Mouse (Mus musculus) G1E (cell line): Measurements from ENCODE around the gene Bid. TPM values are rescaled to one million over a fixed set of nuclear protein-coding genes. Genes with fewer than 3 reads are reported as not detected.
"Not testable (repeated sequence)": the region's sequence is repeated elsewhere in the genome, so short reads cannot be mapped to it uniquely, and the experiment has no call there.

Source experiments
- ATAC-seq: 2 replicates; pipeline ENCODE4 v1.8.0; 2016; ENCODE audit warnings: mild to moderate bottlenecking; ENCODE audit not compliant: insufficient number of reproducible peaks, poor library complexity, low FRiP score, severe bottlenecking; ENCODE audit errors: extremely low read depth
- DNase-seq: peaks from one replicate; pipeline ENCODE4 v3.0.0; 2012; ENCODE audit warnings: low spot score
- H3K27me3 ChIP-seq: 2 replicates; pipeline ENCODE4 v1.6.1; 2012; ENCODE audit warnings: mild to moderate bottlenecking, low read length, inconsistent platforms; ENCODE audit not compliant: insufficient read depth
- H3K36me3 ChIP-seq: replicated peaks from 2 replicates; pipeline ENCODE3; 2012; ENCODE audit warnings: mild to moderate bottlenecking, inconsistent platforms
- H3K4me1 ChIP-seq: 2 replicates; pipeline ENCODE4 v1.6.1; 2012; ENCODE audit warnings: low read depth, low read length, inconsistent platforms, mixed read lengths; ENCODE audit not compliant: insufficient read depth
- H3K4me3 ChIP-seq: 2 replicates; pipeline ENCODE4 v1.5.1; 2012; ENCODE audit warnings: low read depth, mild to moderate bottlenecking, inconsistent platforms, low read length, moderate library complexity, mixed read lengths
- H3K9me3 ChIP-seq: replicated peaks from 2 replicates; pipeline ENCODE4 v1.6.1; 2012; ENCODE audit warnings: inconsistent platforms
- CTCF ChIP-seq: IDR thresholded peaks from 2 replicates; pipeline ENCODE4 v1.5.1; 2012; ENCODE audit warnings: low read depth, low read length, inconsistent platforms, mixed read lengths
- GATA1 ChIP-seq: IDR thresholded peaks from 2 replicates; pipeline ENCODE4 v1.6.1; 2012; ENCODE audit warnings: borderline replicate concordance, low read length, inconsistent platforms, mixed read lengths
- GATA2 ChIP-seq: IDR thresholded peaks from 2 replicates; pipeline ENCODE4 v1.6.1; 2012; ENCODE audit warnings: low read depth, low read length, inconsistent platforms, borderline replicate concordance
- POLR2AphosphoS5 ChIP-seq: IDR thresholded peaks from 2 replicates; pipeline ENCODE4 v1.6.1; 2012; ENCODE audit warnings: low read depth, low read length, inconsistent platforms; ENCODE audit not compliant: insufficient replicate concordance
- TAL1 ChIP-seq: conservative IDR thresholded peaks from 2 replicates; pipeline ENCODE4 v1.6.1; 2012; ENCODE audit warnings: low read depth, low read length, inconsistent platforms, mixed read lengths
- polyA plus RNA-seq: library from polyadenylated mRNA; stranded (reverse); fragments of >175 nt; gene quantifications from 2 replicates; pipeline ENCODE4 v1.2.3, GENCODE M21; 2012
- total RNA-seq, 2 experiments: library from RNA; stranded (forward) in 1 of 2; stranded (reverse) in 1 of 2; fragments of 200-1000 nt in 1 of 2; fragments of >200 nt in 1 of 2; fragmentation: Nextera tagmentation in 1 of 2; gene quantifications; 2 replicates each; pipeline ENCODE4 v1.2.3; 2014 to 2017

The Bid gene
- total and polyA plus RNA-seq, 3 experiments = 34.1 to 64.3 (median 42.8) TPM

DNA sequence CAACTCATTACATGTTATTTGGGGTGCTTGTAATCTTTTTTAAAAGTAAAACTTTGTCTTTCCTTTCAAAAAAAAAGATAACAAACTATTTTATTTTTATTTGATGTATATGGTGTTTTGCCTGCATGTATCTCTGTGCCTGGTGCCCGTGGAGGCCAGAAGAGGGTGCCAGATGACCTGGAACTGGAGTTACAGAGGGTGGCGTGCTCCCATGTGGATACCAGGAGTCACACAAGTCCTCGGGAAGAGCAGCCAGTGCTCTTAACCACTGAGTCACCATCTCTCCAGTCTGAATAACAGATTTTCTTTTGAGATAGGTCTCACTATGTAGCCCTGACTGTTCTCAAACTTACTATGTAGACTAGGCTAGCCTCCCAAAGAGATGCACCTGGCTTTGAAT, 7.2 kb downstream of the Bid start:
- TF ChIP-seq GATA2 (no peak), TAL1 (no peak), CTCF (no peak), GATA1 (no peak), POLR2AphosphoS5 (no peak)
- Histone ChIP-seq H3K4me1 (peaks cover 52% of the 10 kb centered on the region), H3K36me3 (peaks cover 86% of the 10 kb centered on the region), H3K4me3 (no peak overlapping the region), H3K9me3 (no peaks in the 10 kb centered on the region), H3K27me3 (no peaks in the 10 kb centered on the region)
- no peak for DNase-seq
- no peak for ATAC-seq

DNA sequence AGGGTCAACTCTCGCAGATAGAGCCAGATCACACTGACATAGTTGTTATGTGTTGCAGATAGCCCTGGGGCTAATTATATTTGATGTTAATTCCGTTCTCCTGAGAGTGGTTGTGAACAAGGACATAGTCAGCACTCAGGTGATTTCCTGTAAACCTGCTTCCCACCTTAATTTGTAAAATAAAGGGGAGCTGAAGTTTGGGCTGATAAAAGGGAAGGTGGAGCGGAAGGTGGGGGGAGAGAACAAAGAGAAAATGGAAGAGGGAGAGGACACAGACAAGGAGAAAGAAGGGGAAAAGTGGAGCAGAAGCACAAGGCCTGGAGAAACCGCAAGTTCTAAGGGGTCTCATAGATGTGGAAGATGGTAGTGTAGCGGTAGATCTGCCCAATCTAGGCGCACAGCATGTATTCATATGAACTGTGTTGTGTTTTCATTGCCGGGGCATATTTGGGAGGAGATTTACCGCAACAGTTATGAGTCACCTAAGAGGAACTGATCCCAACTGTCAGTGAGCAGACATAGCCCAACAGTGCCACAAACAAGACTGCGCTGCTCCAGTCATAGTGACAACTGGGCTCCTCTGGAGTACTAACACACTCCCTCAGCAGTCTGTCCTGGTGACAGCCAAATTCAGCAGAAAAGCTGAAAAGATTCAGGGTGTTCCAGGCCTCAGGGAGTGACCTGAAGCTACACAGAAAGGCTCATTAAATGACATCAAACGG, 8.6 kb downstream of the Bid start:
- ATAC-seq = peak; percentile 46; the same call in 1 of the 2 replicates
- peaks cover 86% of the 10 kb centered on the region for H3K36me3 ChIP-seq

DNA sequence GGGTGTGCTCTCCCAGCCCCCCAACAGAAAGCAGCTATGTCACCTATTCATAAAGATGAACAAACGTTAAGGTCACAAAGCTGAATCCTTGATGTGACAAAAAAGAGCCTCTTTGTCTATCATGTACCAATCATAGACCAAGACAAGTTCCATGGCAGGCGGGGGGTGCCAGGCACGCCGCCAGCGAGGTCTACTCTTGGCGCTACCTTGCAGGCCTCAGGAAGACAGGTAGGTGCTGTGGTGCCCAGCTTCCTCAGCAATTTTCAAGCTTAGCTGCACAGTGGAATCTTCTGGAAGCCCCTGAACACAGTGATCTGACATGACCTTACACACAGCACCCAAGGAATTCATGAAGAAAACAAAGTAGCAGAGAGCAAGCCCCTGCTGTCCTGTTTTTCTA, 10.1 kb downstream of the Bid start:
- no peak for TF ChIP-seq GATA1
- Histone ChIP-seq H3K27me3 (no peaks in the 10 kb centered on the region), H3K36me3 (peaks cover 86% of the 10 kb centered on the region), H3K4me1 (peaks cover 46% of the 10 kb centered on the region), H3K4me3 (no peak overlapping the region), H3K9me3 (no peaks in the 10 kb centered on the region)
- DNase-seq = no peak
- ATAC-seq = no peak

More for the DNA sequence above, 8.6 kb downstream of the Bid start:
- not testable (repeated sequence) for H3K4me3 ChIP-seq, H3K27me3 ChIP-seq, H3K9me3 ChIP-seq, DNase-seq
- peaks cover 47% of the 10 kb centered on the region for H3K4me1 ChIP-seq

DNA sequence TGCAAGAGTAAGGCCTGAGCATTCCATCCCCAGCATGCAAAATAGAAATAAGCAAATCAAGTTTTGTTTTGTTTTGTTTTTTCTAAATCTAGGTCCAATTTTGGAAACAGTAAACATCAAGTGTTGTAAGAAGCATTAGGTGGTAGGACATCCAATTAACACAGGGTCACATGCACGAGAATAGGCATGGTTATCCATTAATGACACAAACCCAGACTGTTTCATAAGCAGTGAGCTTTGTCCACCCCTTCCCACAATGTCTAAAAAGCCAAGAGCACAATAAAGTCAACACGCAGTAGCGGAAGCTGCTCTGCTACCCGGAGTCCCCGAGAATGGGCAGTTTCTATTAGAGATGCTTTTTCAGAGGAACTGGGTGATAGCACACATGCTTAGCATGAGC, 11.5 kb downstream of the Bid start:
- no peak for ATAC-seq
- Histone ChIP-seq H3K36me3 (peaks cover 86% of the 10 kb centered on the region), H3K4me3 (no peak overlapping the region), H3K27me3 (no peaks in the 10 kb centered on the region), H3K4me1 (peaks cover 46% of the 10 kb centered on the region), H3K9me3 (no peaks in the 10 kb centered on the region)
- no peak for TF ChIP-seq GATA1
- TF ChIP-seq CTCF = no peak
- no peak for TF ChIP-seq TAL1
- no peak for TF ChIP-seq GATA2
- TF ChIP-seq POLR2AphosphoS5 = no peak
- DNase-seq = no peak

DNA sequence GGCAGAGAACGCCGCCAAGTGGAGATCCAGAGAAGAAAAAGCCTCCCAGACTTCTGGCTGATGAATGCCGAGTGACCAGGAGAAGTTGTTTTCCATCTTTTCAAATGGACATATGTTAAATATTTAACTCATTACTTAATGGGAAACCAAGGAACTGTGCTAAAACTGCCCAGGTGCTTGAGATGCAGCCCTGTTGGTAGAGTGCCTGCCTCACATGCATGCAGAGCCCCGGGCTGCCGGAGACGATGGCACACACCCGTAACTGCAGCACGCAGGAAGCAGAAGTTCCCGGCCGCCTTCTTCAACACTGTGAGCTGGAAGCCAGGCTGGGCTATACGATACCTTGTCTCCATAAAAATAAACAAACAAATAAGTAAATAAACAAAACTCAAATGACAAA, 12.7 kb downstream of the Bid start:
- H3K4me1 ChIP-seq = peaks cover 48% of the 10 kb centered on the region
- H3K36me3 ChIP-seq = peaks cover 90% of the 10 kb centered on the region

DNA sequence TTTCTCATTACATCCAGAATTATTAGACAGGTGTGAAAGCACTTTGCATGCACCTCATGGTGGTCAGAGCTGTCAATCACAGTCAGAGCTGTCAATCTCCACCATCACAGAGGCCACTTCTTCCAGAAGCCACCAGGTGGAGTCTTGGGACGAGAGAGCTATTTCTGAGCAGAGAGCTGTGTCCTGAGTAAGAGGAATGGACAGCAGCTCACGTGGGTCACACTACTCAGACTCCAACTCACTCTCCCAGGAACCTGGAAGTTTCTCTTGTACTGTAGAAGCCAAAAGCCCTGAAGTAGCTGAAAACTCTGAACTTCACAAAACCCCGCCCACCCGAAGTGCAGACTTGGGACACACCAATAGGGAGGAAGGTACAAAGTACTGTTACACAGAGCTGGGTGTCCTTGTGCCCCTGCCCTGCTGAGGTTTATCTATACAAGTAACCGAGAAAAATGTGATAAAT, 13.2 kb downstream of the Bid start:
- peaks cover 95% of the 10 kb centered on the region for H3K36me3 ChIP-seq
- ATAC-seq = peak; percentile 48; the same call in 1 of the 2 replicates
- no peaks in the 10 kb centered on the region for H3K9me3 ChIP-seq
- H3K4me3 ChIP-seq = no peak overlapping the region
- H3K27me3 ChIP-seq = no peaks in the 10 kb centered on the region
- H3K4me1 ChIP-seq = peaks cover 53% of the 10 kb centered on the region
- peak; percentile 45 for TF ChIP-seq CTCF
- no peak for TF ChIP-seq GATA2
- peak; percentile 50 for DNase-seq

More for the DNA sequence above, 12.7 kb downstream of the Bid start:
- no peak for ATAC-seq
- H3K27me3 ChIP-seq = no peaks in the 10 kb centered on the region
- TF ChIP-seq CTCF = no peak
- no peaks in the 10 kb centered on the region for H3K9me3 ChIP-seq
- DNase-seq = no peak
- H3K4me3 ChIP-seq = no peak overlapping the region

DNA sequence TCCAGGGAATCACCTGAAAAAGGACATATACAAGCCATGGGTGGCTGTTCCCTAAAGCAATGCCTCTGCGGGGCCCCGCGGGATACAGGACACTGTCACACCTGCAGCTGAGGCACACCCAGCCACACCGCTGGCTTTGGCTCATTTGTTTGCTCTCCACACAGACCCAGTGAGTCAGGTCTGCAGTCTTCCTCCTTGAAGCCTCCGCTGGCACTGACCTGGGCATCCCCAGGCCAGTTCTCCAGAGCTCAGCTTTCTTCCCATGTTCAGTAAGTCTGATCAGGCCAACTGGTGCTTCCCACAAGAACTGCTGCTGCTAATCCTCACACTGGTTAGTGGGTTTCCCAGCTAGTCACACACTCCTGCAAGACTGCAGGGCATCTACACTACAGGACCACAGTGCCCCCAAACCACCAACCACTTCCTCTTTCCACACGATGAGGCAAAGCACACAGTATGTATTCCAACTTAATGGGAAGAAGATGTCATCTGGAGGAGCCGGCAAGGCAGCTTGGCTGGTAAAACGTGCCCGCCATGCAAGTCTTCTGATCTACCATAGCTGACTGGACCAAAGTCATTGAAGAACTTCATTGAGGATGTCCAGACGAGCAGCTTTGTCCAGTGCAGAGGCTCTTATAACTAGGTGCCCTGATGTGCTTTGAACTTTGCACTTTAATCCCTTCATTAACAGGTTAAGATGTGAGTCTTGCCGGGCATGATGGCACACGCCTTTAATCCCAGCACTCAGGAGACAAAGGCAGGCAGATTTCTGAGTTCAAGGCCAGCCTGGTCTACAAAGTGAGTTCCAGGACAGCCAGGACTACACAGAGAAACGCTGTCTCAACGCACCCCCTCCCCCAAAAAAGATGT, 14.6 kb downstream of the Bid start:
- peak; percentile 52 for DNase-seq
- TF ChIP-seq CTCF = no peak
- no peak for TF ChIP-seq GATA2
- no peak for TF ChIP-seq POLR2AphosphoS5
- TF ChIP-seq TAL1 = no peak
- TF ChIP-seq GATA1 = no peak
- Histone ChIP-seq H3K4me1 (peaks cover 61% of the 10 kb centered on the region), H3K27me3 (no peaks in the 10 kb centered on the region), H3K9me3 (no peaks in the 10 kb centered on the region), H3K36me3 (peaks cover 100% of the 10 kb centered on the region), H3K4me3 (no peak overlapping the region)
- no peak for ATAC-seq
